Mouse (Mus musculus) kidney, postnatal 25 days (tissue): ENCODE measurements around the gene Pkd1.

Source experiments
- DNase-seq, 2 experiments: peaks; one replicate each; pipeline ENCODE4 v3.0.0; 2021; ENCODE audit warnings: mixed read lengths in 2 of 2

Pkd1 gene

GRCm38 (mm10) chr17:24608874-24609273, 59.2 kb downstream of the Pkd1 start:
- DNase-seq: no peak

DNA sequence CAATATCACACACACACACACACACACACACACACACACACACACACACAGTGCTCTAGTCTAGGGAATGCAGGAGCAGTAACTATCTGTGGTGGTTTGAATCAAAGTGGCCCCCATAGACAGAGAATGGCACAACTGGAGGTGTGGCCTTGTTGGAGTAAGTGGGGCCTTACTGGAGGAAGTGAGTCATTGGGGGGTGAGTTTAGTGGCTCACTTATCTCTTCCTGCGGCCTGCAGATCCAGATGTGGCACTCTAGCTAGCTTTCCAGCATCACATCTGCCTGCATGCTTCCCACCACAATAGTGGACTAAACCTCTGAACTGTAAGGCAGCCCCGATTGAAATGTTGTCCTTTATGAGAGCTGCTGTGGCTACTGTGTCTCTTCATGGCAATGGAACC, 61.1 kb downstream of the Pkd1 start:
- DNase-seq: no peak

GRCm38 (mm10) chr17:24617561-24618194, 68.0 kb downstream of the Pkd1 start:
- peak in 1 of 2 experiments; percentile 28 for DNase-seq

DNA sequence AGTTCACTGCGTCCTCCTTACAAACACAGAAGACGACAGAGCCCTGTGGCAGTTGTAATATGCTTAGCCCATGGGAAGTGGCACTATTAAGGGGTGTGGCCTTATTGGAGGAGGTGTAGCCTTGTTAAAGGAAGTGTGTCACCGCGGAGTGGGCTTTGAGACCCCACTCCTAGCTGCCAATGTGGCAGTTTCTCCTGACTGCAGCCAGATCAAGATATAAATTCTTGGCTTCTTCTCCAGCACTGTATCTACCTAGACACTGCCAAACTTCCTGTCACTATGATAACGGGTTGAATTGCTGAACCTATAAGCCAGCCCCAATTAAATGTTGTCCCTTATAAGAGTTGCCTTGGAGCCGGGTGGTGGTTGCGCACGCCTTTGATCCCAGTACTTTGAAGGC, 75.8 kb downstream of the Pkd1 start:
- no peak for DNase-seq

- peak; percentile 74 to 86 for DNase-seq
Observed at GRCm38 (mm10) chr17:24628646-24629045, 79.0 kb downstream of the Pkd1 start.

DNA sequence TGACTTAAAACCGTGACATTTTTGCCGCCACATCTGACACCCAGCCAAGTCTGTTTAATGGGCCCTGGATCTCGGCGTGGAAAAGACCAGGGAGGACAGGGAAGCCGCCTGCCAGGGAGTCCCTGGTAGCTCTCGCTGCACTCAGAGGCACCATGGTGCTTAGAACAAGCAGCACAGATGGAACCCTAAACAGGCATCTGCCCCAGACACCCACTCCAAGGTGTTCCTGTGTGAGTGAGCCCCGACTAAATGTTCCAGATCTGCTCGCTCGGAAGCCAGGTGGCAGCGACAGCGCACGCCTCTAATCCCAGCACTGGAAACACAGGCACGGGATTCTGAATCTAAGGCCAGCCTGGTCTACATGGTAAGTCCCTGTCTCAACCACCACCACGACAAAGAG, 80.4 kb downstream of the Pkd1 start:
- no peak for DNase-seq

GRCm38 (mm10) chr17:24632167-24632812, 82.7 kb downstream of the Pkd1 start, which contains the start of the genes Tsc2 and Nthl1:
Gene Tsc2 (minus strand): TSS chr17:24632630.
Gene Nthl1 (plus strand): TSS chr17:24632680.
- peak; percentile 87 to 93 for DNase-seq

- DNase-seq: peak; percentile 79 to 89
Observed at GRCm38 (mm10) chr17:24632813-24633449, 83.3 kb downstream of the Pkd1 start.

DNA sequence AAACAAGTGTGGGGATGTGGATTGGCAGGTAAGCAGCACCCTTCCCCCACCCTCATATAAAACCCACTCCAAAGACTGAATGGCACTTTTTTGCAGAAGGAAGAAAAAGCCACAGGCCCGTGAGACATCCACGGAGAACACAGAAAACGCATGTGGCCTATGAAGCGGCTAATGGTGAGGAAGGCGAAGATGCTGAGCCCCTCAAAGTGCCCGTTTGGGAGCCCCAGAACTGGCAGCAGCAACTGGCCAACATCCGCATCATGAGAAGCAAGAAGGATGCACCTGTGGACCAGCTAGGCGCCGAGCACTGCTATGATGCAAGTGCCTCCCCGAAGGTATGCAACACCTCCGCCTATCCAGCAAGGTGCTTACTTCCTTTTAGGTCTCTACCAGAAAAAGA, 84.2 kb downstream of the Pkd1 start:
- no peak for DNase-seq

DNA sequence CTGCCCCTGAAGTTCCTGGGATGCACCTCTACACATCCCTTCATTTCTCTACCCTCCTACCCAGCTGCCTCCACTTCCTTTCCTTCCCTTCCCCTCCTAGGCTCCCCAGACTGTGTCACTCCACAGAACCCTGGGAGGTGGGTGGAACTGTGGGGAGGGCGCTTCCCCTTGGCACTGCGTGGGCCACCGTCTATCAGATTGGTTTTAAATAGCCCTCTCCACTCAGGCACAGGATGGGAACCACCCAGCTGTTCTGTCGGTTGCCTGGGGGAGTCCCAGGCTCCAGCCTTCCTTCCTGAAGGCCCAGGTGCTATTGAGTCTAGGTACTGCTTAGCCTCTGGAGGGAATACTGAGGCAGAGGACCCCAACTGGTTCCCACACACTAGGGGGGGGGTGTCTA, 85.4 kb downstream of the Pkd1 start:
- DNase-seq: peak; percentile 58 to 81

DNA sequence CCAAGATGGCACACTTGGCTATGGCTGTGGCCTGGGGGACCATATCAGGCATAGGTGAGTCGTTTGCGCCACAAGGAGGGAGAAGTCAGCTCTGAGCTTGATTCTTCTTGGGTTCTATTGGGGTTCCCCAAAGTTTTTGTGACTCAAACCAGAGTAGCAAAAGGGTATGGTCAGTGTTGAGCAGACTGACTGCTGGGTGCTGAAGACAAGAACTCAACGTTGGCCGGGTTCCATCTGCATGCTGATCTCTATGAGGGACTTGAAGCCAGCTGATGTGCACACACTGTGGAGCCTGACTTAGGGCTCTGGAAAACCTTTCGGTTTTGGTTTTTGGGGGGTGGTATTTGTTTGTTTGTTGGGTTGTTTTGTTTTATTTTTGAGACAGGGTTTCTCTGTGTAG, 86.1 kb downstream of the Pkd1 start:
- DNase-seq: peak in 1 of 2 experiments; percentile 43

GRCm38 (mm10) chr17:24636781-24637481, 87.3 kb downstream of the Pkd1 start:
- DNase-seq: no peak

DNA sequence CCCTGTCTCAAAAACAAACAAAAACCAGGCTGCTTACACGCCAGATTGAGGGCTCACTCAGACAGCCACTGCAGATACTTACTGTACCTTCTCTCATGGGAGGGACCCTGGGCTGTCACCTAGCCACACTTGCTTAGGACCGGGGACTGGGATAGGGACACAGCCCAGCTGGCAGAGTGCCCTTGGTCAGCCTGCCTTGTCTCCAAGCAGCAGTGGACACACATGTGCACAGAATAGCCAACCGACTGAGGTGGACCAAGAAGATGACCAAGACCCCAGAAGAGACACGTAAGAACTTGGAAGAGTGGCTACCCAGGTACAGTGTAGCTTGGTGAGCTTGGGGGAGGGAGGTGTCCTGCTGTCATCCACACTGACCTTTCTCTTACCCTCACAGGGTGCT, 88.6 kb downstream of the Pkd1 start:
- DNase-seq: peak; percentile 49 to 64

DNA sequence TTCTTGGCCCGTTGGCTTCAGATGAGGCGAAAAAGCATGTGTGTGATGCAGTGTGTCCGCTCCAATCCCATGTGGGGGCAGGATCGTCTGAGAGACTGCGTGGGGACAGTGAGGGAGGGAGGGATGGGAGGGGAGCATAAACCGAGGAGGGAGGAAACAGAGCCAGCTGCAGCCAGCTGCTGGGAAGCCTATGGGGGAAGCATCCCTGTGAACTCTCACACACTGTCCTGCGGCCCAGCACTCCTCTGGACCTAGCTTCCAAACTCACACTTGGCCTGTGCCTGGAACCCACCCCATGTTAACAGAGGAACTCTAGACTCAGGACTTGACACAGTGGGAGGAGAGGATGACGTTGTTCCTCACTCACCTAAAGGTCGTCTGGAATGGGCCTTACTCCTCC, 89.2 kb downstream of the Pkd1 start:
- DNase-seq: peak; percentile 80 to 87

DNA sequence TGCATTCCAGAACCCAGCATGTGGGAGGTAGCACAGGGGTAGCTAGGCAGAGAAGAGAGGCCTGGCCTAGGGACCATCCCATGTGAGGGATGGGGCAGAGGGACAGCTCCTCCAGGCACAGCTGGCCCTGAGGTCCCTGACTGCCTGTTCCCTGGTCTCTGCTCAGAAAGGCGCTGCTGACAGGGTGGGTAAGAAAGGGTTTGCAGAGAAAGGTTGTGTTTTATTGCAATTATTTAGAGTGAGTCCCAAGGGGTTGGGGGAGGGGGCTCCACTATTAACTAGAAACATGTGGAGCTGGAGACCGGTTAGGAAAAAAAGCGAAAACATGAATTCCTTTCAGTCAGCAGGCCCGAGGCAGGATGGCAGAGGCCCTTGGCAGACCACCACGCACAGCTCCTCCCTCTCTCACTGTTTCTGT, 89.9 kb downstream of the Pkd1 start:
- no peak for DNase-seq

DNA sequence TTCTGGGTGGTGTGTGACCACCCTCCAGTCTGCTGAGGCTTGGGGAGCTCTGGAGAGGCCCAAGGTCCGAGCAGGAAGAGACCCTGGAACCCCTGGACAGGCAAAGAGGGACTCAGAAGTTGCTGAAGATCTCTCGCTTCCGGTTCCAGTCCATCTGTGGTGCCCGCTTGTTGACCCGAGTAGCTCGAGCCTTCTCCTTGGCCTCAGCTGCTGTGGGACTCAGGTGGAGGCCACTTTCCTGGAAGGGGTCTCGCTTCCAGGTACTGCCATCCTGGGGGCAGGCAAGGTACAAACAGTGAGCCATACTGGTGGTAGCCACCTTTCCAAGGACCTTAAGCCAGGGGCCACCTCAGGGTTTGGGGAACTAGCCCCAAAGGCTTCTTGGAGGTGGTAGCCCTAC, 90.5 kb downstream of the Pkd1 start:
- no peak for DNase-seq

DNA sequence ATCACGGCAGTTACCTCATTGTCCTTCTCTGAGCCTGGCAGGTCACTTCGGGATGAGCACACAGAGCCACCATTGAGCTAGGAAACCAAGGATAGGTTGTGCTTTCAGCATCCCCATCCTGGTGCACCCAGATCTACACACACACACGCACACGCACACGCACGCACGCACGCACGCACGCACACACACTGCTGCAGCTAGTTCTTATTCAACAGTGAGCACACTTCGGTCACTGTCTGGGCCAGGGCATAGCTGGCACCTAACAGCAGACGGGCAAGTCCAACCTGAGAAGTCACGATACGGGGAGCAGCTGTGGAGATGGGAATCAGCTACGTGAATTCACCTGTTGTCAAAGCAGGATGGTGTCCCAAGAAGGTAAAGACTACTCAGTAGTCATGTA, 90.9 kb downstream of the Pkd1 start:
- no peak for DNase-seq

- DNase-seq: no peak
Observed at GRCm38 (mm10) chr17:24641944-24642343, 92.3 kb downstream of the Pkd1 start.

DNA sequence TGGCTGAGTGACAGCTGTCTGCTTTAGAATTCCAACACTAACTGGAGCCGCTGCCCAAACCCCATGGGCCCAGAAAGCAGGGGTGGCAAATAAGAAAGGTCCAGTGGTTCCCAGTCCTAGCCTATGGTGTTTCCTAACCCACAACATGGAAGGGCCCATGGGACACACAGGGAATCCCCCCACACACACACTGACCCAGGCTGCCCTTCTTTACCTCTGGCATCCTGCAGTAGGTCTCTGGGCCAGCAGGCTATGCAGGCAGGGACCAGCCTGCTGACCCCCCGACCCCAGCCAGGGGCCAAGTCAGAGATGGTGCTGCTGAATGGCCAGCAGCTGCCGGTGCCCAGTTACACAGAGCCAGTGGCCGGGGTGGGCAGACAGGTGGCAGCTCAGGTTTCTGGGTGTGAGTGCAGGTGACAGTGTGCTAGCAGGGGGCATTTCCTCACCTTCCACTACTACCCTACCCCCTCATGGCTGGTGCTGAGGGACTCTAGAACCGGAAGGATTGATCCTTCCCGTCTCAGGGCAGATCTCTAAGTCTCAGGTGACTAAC, 93.2 kb downstream of the Pkd1 start:
- no peak for DNase-seq

GRCm38 (mm10) chr17:24644030-24644715, 94.5 kb downstream of the Pkd1 start:
- peak; percentile 55 to 74 for DNase-seq

DNA sequence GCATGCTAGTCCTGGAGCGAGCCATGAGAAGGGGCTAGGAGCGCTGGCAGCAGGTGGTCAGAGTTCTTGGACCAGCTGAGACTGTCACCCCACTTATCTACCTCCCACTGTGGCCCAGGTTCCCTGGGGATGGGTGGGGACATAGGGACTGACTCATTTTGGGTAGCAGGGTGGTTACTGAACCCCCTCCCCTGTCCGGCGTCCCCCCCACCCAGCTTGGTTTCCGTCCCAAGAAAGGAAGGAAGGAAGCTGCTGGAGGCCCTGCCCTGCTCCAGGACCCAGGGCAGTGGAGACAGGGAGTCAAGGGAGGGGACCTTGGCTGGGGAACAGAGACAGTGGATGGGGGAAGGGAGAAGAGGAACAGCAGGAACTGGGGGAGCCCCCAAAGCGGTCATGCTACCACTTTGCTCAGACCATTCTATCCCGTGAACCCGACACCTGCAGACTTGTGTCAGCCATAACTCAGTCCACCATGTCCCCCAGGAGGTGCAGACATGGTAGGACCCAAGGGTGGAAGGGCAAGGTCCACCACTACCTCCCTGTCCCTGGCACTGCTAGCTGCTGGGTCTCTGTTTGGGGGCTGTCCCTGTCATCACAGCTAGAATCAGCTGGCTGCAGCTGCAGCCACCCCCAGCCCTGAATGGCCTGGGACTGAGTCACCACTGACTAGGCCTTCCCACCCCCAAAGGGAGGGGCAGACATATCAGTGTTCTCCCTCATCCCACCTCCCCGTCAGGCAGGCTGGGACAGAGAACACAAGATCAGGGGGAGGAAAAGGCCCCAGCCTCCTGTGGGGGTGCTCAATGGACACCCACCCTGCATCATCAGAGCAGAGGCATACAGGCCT, 95.5 kb downstream of the Pkd1 start:
- DNase-seq: peak; percentile 69 to 88

DNA sequence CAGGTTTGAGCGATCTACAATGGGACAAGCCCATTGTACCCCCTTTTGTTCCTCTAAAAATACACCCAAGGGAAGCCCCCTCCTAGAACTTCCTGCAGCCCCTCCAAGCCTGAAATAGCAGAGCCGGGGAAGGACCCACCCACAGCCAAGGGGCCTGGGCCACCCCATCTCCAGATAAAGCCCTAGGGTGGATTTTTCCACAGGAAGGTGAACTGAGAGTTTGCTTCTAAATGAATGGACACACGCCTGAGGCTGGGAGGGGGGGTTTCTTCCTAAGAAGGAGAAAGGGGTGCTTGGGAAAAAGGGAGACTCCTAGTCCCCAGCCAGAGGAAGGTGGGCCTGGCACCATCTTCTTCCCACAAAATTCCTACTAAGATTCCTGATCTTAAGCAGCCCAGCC, 96.3 kb downstream of the Pkd1 start:
- peak; percentile 64 to 86 for DNase-seq
